Mouse (Mus musculus) C2C12 (cell line): ENCODE measurements at regions not wholly inside any gene's neighbourhood (a gene's known extent, or its start where the extent isn't known, plus 50 kb on each side); places are given as distances from the start of the nearest gene placed in this dataset.
A peak's percentile ranks its signal among the peaks of the same experiment; 100 is the strongest.

ENCODE experiments used
- H3K27me3 ChIP-seq: one replicate; pipeline ENCODE4 v1.6.1; 2011; ENCODE audit not compliant: control insufficient read depth, insufficient read depth, insufficient read length
- H3K36me3 ChIP-seq: one replicate; pipeline ENCODE4 v1.6.1; 2011; ENCODE audit not compliant: control insufficient read depth, insufficient read depth
- H3K4me3 ChIP-seq: one replicate; pipeline ENCODE4 v1.5.1; 2011; ENCODE audit warnings: mild to moderate bottlenecking, control low read depth; ENCODE audit not compliant: poor library complexity, insufficient read depth, severe bottlenecking
- H3K79me2 ChIP-seq: one replicate; pipeline ENCODE4 v1.6.1; 2011; ENCODE audit not compliant: control insufficient read depth, insufficient read depth
- H3K79me3 ChIP-seq: one replicate; pipeline ENCODE4 v1.6.1; 2011; ENCODE audit warnings: low read depth, control low read depth
- H3ac ChIP-seq: one replicate; pipeline ENCODE3; 2011; ENCODE audit warnings: low read depth; ENCODE audit not compliant: control insufficient read depth, insufficient read length
- CEBPB ChIP-seq: IDR thresholded peaks from one replicate; pipeline ENCODE4 v1.6.1; 2011; ENCODE audit warnings: low read depth, mild to moderate bottlenecking, control low read depth, moderate library complexity
- CTCF ChIP-seq: IDR thresholded peaks from one replicate; pipeline ENCODE4 v1.5.1; 2011; ENCODE audit not compliant: control insufficient read depth, insufficient read depth, insufficient read length
- FOSL1 ChIP-seq: IDR thresholded peaks from one replicate; pipeline ENCODE4 v1.8.0; 2011; ENCODE audit warnings: mild to moderate bottlenecking, low read length; ENCODE audit not compliant: poor library complexity, insufficient read depth, severe bottlenecking
- MAX ChIP-seq: IDR thresholded peaks from one replicate; pipeline ENCODE4 v1.6.1; 2011; ENCODE audit warnings: mild to moderate bottlenecking, control low read depth
- MYOD1 ChIP-seq: IDR thresholded peaks from one replicate; pipeline ENCODE4 v1.6.1; 2011; ENCODE audit warnings: low read depth; ENCODE audit not compliant: control insufficient read depth, insufficient read length
- MYOG ChIP-seq: IDR thresholded peaks from one replicate; pipeline ENCODE4 v1.6.1; 2011; ENCODE audit not compliant: control insufficient read depth, insufficient read length; ENCODE audit errors: extremely low read depth
- USF1 ChIP-seq: IDR thresholded peaks from one replicate; pipeline ENCODE4 v1.6.1; 2011; ENCODE audit warnings: low read depth, mild to moderate bottlenecking, control low read depth, moderate library complexity

GRCm38 (mm10) chr15:68384571-68385335 is 1884.0 kb upstream of the Lrrc6 start:
- H3K27me3 ChIP-seq = no peaks in the 10 kb centered on the region
- no peak overlapping the region for H3ac ChIP-seq
- no peak for TF ChIP-seq CTCF
- no peak for TF ChIP-seq MYOG
- no peak for TF ChIP-seq MAX
- TF ChIP-seq MYOD1 = no peak
- no peak for TF ChIP-seq CEBPB
- TF ChIP-seq FOSL1 = no peak
- TF ChIP-seq USF1 = no peak
- no peaks in the 10 kb centered on the region for H3K36me3 ChIP-seq
- no peaks in the 10 kb centered on the region for H3K79me2 ChIP-seq
- no peak overlapping the region for H3K4me3 ChIP-seq
- no peaks in the 10 kb centered on the region for H3K79me3 ChIP-seq

GRCm38 (mm10) chr15:68375166-68375565 is 1874.5 kb upstream of the Lrrc6 start:
- no peak overlapping the region for H3K4me3 ChIP-seq
- H3K79me3 ChIP-seq = no peaks in the 10 kb centered on the region
- H3K36me3 ChIP-seq = no peaks in the 10 kb centered on the region
- TF ChIP-seq MYOD1 (no peak), MYOG (no peak), CTCF (no peak), FOSL1 (no peak), CEBPB (no peak), MAX (no peak), USF1 (no peak)
- no peaks in the 10 kb centered on the region for H3K79me2 ChIP-seq
- H3K27me3 ChIP-seq = no peaks in the 10 kb centered on the region
- no peak overlapping the region for H3ac ChIP-seq

- Histone ChIP-seq H3K4me3 (no peak overlapping the region), H3K79me2 (peaks cover 9% of the 10 kb centered on the region), H3K79me3 (peaks cover 6% of the 10 kb centered on the region), H3K36me3 (no peaks in the 10 kb centered on the region), H3K27me3 (no peaks in the 10 kb centered on the region), H3ac (no peak overlapping the region)
- TF ChIP-seq MAX = no peak
Observed at GRCm38 (mm10) chr15:68366816-68367215, 1866.1 kb upstream of the Lrrc6 start.

- Histone ChIP-seq H3K79me3 (peaks cover 37% of the 10 kb centered on the region), H3K4me3 (peak overlapping the region; percentile 94), H3ac (peak overlapping the region; percentile 90), H3K79me2 (peaks cover 45% of the 10 kb centered on the region), H3K36me3 (no peaks in the 10 kb centered on the region), H3K27me3 (no peaks in the 10 kb centered on the region)
- no peak for TF ChIP-seq MYOD1
- TF ChIP-seq USF1 = peak; percentile 86
- TF ChIP-seq MAX = peak; percentile 87
Observed at GRCm38 (mm10) chr15:68363058-68363735, 1862.5 kb upstream of the Lrrc6 start.

GRCm38 (mm10) chr15:68362081-68363057 is 1861.7 kb upstream of the Lrrc6 start:
- Histone ChIP-seq H3K36me3 (no peaks in the 10 kb centered on the region), H3ac (peak overlapping the region; percentile 99), H3K27me3 (no peaks in the 10 kb centered on the region), H3K79me2 (peaks cover 54% of the 10 kb centered on the region), H3K79me3 (peaks cover 40% of the 10 kb centered on the region), H3K4me3 (peak overlapping the region; percentile 94)
- no peak for TF ChIP-seq FOSL1
